ENCODE assay signal across 9 mouse cellular contexts in genomic region chr9:123716301-123716700, GRCm38 (mm10). TPM values are rescaled to one million over a fixed set of nuclear protein-coding genes. Genes with fewer than 3 reads are reported as not detected.
DNase-seq lines count a peak whose midpoint lies in the region; ATAC-seq lines count a peak whose summit lies in the region.
"Had no signal": no experiment of that assay in that cellular context is flagged by ENCODE, and none has a peak within 500 bp of the region (broad histone marks: within the 10 kb centered on the region; RNA-seq: fewer than 3 reads in every experiment).

No protein-coding gene starts in this region.

- H3K4me1 ChIP-seq in kidney, embryonic 14.5 days (ENCODE audit: control insufficient read depth, insufficient read depth, low read length), result 0 out of 2 replicates have a peak, but pooled peaks cover 3% of the 10 kb centered on the region
- peaks cover 9% of the 10 kb centered on the region for H3K4me1 ChIP-seq in embryonic facial prominence, embryonic 10.5 days

- no peak for ATAC-seq in kidney, embryonic 14.5 days (ENCODE audit: low FRiP score, low TSS enrichment)

- no peaks in the 10 kb centered on the region for H3K27me3 ChIP-seq in kidney, embryonic 14.5 days (ENCODE audit: control insufficient read depth, insufficient read depth, low read length)
- H3K27me3 ChIP-seq in embryonic facial prominence, embryonic 10.5 days (replicated peaks; ENCODE audit: low read depth, poor library complexity, severe bottlenecking), result no peaks in the 10 kb centered on the region

- peaks cover 9% of the 10 kb centered on the region for H3K36me3 ChIP-seq in kidney, embryonic 14.5 days (ENCODE audit: control insufficient read depth, insufficient read depth, low read length)
- peaks cover 11% of the 10 kb centered on the region for H3K36me3 ChIP-seq in embryonic facial prominence, embryonic 10.5 days (replicated peaks)

- H3K9ac ChIP-seq in kidney, embryonic 14.5 days (ENCODE audit: low read depth, low read length), result no peak overlapping the region; the same call in 1 of the 2 replicates

- peak overlapping the region; percentile 94; the same call in 1 of the 2 replicates for H3K4me3 ChIP-seq in kidney, embryonic 14.5 days (ENCODE audit: low read length)
- peak overlapping the region; percentile 76 for H3K4me3 ChIP-seq in embryonic facial prominence, embryonic 10.5 days

- H3K4me2 ChIP-seq in kidney, embryonic 14.5 days (replicated peaks; ENCODE audit: low read depth, low read length), result peak overlapping the region; percentile 64; the same call in 1 of the 2 replicates

- no peak for DNase-seq in kidney, adult 11 months
- DNase-seq in embryonic facial prominence, embryonic 10.5 days (ENCODE audit: low spot score), result no peak
- peak; percentile 8 for DNase-seq in forelimb bud, embryonic 11.5 days (ENCODE audit: low read depth, low spot score)
- peak; percentile 12 for DNase-seq in mesoderm, embryonic 11.5 days (ENCODE audit: low read depth, low spot score)
- no peak for DNase-seq in urinary bladder, adult 18-20 months (ENCODE audit: low spot score in 2 of 2)
- DNase-seq in retina, embryonic 14.5 days (ENCODE audit: low spot score), result no peak
- DNase-seq in left cerebral cortex, postnatal 4 days, result no peak

- H3K9me3 ChIP-seq in kidney, embryonic 14.5 days (ENCODE audit: control insufficient read depth, low read length), result no peaks in the 10 kb centered on the region
- no peaks in the 10 kb centered on the region for H3K9me3 ChIP-seq in embryonic facial prominence, embryonic 10.5 days

- intact Hi-C loops in left cerebral cortex, postnatal 4 days (cut with DNase I), result no loop called here

- 32% methylated on average over 3 of the region's 3 CpGs for WGBS in kidney, embryonic 14.5 days
- 73% methylated on average over 3 of the region's 3 CpGs for WGBS in embryonic facial prominence, embryonic 10.5 days

- H3K27ac ChIP-seq in kidney, embryonic 14.5 days (ENCODE audit: low read depth, low read length), result no peak overlapping the region
- H3K27ac ChIP-seq in embryonic facial prominence, embryonic 10.5 days (replicated peaks), result no peak overlapping the region
- H3K27ac ChIP-seq: macrophage had no signal

RNA-seq across cellular contexts. Expression of gene Lztfl1, which starts 1.2 kb away (rescaled TPM):
- polyA plus RNA-seq in kidney, embryonic 14.5 days (2014; fragmentation: Nextera tagmentation; extraction: Ambion mirVana), result 62.0 and 66.9 TPM in 2 replicates
- polyA plus RNA-seq in embryonic facial prominence, embryonic 10.5 days (2016; fragmentation: Nextera tagmentation; extraction: Ambion mirVana), result 36.5 and 41.3 TPM in 2 replicates
- total RNA-seq in left cerebral cortex, postnatal 4 days (2021), result 10 to 100 TPM; 58.2 to 61.9 TPM

RNA-seq across cellular contexts. Expression of gene Slc6a20a, which starts 37.6 kb away (rescaled TPM):
- 0.10 and 0.88 TPM in 2 replicates for polyA plus RNA-seq in kidney, embryonic 14.5 days (2014; fragmentation: Nextera tagmentation; extraction: Ambion mirVana)
- polyA plus RNA-seq in embryonic facial prominence, embryonic 10.5 days (2016; fragmentation: Nextera tagmentation; extraction: Ambion mirVana), result 0.22 and 0.55 TPM in 2 replicates
- total RNA-seq in left cerebral cortex, postnatal 4 days (2021), result 10 to 100 TPM; 15.3 to 15.7 TPM

RNA-seq across cellular contexts. Expression of gene Ccr9, which starts 38.1 kb away (rescaled TPM):
- polyA plus RNA-seq in kidney, embryonic 14.5 days (2014; fragmentation: Nextera tagmentation; extraction: Ambion mirVana), result 0.18 and 0.23 TPM in 2 replicates
- 0.05 and 0.06 TPM in 2 replicates for polyA plus RNA-seq in embryonic facial prominence, embryonic 10.5 days (2016; fragmentation: Nextera tagmentation; extraction: Ambion mirVana)
- total RNA-seq in left cerebral cortex, postnatal 4 days (2021), result under 1 TPM; 0.16 to 0.18 TPM

Comparison
In these comparisons a context has a peak if more than half of its experiments do, and no peak if none do; other contexts are left out.
1. DNase-seq: peak in forelimb bud, embryonic 11.5 days (single experiment) and mesoderm, embryonic 11.5 days (single experiment); none in kidney, adult 11 months (single experiment), embryonic facial prominence, embryonic 10.5 days (single experiment), urinary bladder, adult 18-20 months (0 of 2), retina, embryonic 14.5 days (single experiment) and left cerebral cortex, postnatal 4 days (single experiment).